Mouse (Mus musculus) lung, postnatal 14 days (tissue): ENCODE measurements at regions not wholly inside any gene's neighbourhood (a gene's known extent, or its start where the extent isn't known, plus 50 kb on each side); places are given as distances from the start of the nearest gene placed in this dataset.

Experiments used
- DNase-seq: peaks from one replicate; pipeline ENCODE4 v3.0.0; 2021

GRCm38 (mm10) chr10:45009676-45010075 is 57.3 kb upstream of the Prep start:
- DNase-seq: no peak

GRCm38 (mm10) chr10:45009235-45009634 is 57.8 kb upstream of the Prep start:
- no peak for DNase-seq

- no peak for DNase-seq
Measured at GRCm38 (mm10) chr10:45004037-45004653, 62.9 kb upstream of the Prep start.

GRCm38 (mm10) chr10:45003344-45003681 is 63.7 kb upstream of the Prep start:
- DNase-seq: peak; percentile 21

- no peak for DNase-seq
Measured at GRCm38 (mm10) chr10:45002637-45003343, 64.2 kb upstream of the Prep start.

DNA sequence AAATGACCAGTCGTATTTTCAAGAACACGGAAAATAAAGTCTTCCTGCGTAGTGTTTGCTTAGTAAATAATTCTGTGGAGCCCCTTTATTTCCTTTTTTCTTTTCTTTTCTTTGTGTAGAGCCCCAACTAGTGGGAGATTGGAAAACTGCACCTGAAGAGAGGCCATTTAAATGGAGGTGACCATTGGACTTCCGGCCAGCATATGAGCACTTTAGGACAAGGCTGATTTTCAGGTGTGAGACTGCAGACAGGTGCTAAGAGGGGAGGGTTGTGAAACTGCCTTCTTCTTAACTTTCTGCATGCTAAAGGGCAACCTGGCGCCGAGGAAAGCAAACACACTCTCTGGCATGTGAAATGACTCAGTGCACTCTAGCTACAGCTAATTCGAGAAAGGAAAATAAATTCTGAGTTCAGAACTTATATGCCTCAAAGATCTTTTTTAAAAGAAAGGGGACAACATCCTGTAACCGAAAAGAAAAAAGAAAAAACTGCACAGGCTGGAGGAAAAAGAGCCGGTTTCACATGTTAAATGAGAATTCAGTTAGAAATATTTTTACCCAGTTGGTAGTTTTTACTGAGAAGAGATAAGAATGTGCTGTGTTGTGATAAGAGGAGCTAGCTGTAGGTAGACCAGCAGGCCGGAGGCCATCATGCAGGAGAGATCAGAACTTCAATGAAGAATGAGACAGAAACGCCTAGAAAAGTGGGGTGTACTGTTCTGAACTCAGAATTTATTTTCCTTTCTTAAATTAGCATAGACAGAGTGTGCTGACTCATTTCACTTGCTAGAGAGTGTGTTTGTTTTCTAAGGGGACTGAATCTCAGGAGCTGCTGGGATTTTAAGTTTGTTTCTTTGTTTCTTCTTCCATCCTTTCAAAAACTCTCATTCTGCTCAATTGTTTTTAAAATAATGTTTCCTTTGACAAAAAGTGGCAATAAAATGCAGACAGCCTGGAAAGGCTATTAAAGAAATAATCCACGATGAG is 65.8 kb upstream of the Prep start:
- peak; percentile 82 for DNase-seq

GRCm38 (mm10) chr10:45000027-45000840 is 66.8 kb upstream of the Prep start:
- peak; percentile 13 for DNase-seq

GRCm38 (mm10) chr10:44997906-44998289 is 69.1 kb upstream of the Prep start:
- DNase-seq: no peak

DNA sequence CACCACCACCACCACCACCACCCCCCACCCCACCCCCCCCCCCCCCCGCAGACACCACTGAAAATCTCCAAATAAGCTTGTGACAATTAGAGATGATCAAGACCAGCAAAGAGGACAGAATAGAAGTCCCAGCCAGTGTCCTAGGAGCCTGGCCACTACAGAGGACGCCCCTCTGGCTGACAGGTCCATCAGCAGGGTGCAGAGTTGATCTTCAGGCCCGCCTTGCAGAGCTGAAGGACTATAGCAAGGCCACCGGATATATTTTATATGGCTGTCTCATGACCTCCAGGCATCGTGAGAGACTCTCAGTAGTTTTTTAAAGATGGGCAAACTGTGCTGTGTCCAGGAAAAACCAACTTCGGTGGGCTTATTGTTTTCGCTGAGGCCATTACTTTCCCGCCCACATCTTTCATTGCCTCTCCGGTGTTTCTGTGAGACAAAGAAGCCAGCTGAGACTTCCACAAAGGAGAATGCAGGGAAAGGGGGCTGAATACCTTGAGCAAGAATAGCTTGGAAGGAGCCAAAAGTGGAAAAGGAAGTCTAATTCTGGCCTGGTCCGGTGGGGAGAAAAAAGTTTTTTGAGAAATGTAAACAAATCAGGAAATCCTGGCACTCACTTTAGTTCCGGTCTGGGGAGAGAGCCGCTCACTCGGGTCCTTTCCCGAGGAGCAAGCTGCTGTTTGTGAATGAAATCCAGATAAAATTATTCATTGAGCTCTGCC is 69.7 kb upstream of the Prep start:
- DNase-seq: peak; percentile 42

DNA sequence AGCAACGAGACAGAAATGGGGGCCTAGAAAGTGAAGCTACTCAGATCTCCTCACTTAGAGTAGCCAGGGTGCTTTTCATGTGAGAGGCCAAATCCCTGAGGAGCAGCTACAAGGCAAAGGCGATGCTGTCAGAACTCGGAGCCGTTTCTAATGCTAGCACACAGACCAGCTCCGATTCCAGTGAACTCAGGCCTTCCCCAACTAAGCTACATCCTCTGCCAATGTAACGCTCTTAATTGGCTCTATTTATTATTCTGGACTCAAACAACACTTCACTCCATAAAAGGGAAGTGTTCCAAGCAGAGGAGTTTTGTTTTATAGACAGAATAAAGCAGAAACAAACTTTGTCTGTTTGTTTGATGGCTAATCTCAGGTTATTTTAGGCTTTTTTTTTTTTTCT is 71.2 kb upstream of the Prep start:
- no peak for DNase-seq

DNA sequence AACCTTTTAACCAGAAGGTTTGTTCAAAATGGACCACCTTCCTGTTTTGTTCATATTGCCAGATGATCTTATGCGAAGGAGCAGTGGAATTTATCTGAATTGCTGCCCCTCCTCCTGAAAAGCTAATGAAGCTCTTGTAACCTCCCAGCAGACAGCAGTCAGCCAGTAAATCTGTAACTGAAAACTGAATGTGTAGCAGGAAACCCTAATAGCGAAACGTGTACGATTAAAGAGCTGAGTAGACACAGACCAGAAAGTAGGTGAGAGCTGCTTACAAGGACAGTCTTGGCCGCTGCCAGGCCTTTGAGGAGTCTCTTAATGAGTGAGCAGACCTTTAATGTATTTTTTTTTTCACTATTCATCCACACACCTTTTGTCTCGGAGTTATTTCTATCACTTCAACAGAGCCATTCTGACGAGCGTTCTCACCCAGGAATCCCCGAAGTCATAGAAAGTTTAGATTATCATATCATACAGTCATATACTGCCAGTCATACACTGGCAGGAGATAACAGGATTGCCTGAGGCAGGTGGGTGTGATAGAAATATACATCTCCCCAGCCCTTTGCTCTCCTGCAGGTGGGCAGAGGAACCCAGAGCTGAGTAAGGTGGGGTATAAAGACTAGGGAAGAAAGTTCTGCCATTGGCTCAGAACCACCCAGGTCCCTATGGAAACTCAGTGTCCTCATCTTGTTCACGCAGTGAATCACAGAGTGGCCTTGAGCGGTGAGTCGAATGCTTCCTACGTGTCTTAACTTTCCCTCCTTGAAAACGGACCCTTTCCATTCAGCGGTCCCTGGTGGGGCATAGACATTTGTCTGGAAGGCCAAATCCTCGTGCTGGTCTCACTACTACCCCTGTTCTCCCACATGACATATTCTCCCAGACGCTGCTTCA is 72.4 kb upstream of the Prep start:
- DNase-seq: no peak

GRCm38 (mm10) chr10:44993470-44994260 is 73.3 kb upstream of the Prep start:
- DNase-seq: no peak

DNA sequence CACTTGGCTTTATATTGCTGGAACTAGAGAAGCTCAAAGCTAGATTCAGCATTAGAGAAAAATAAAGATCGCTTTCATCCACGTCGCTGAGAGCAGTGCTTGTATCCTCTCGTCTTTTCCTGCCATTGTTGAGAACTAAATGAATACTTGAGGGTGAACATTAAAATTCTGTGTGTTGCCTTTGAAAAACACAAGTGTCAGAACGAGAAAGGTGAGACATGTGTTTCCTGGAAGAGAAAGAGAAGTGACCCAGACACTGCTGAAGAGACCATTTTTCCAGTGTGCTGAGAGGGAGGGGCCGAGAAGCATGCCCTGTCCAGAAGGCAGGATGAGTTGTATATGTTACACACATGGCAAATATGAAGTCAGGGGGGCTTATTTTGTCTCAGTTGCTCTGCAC is 77.5 kb upstream of the Prep start:
- no peak for DNase-seq

DNA sequence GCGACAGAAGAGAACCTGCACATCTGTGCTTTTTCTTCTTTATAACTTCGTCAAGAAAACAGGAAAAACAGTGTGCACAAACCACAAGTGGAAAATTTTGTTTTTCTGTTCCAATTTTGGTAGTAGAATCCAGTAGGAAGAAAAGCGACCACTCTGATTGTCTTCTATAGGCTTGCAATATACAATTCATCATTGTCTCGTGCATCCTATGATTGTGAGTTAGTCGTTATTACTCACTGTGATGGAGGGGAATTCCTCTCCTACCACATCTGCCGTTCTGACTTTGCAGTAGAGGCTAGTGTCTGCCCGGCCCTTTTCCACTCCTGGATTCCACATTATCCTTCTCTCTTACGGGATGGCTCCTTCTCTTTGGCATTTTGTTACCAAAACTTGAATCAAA is 78.2 kb upstream of the Prep start:
- no peak for DNase-seq

DNA sequence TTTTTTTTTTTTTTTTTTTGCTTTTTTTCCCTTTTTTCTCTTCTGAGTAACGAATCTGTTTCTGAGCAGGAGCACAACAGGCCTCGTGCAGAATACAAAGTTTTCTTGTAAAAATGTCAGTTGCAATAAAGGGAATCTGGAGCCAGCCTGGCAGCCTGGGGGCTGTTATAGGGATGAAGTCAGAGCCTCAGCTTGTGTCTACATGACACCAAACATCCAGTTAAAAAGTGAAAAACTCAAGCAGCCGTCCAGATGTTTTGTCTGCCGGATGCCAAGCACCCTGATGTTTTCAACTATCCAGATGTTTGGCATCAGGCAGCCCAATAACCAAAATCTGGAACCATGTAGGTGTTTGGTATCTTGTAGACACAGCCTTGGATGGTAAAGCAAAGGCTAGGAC is 79.4 kb upstream of the Prep start:
- no peak for DNase-seq

- peak; percentile 54 for DNase-seq
Measured at GRCm38 (mm10) chr10:44981913-44982312, 85.1 kb upstream of the Prep start.

GRCm38 (mm10) chr10:44976815-44977214 is 90.2 kb upstream of the Prep start:
- no peak for DNase-seq

- DNase-seq: peak; percentile 23
Measured at GRCm38 (mm10) chr10:44971911-44972310, 95.1 kb upstream of the Prep start.

- DNase-seq: no peak
Measured at GRCm38 (mm10) chr10:44959968-44960367, 107.0 kb upstream of the Prep start.

- no peak for DNase-seq
Measured at GRCm38 (mm10) chr10:44945205-44945725, 121.7 kb upstream of the Prep start.
